Mouse (Mus musculus): ENCODE measurements at regions not wholly inside any gene's neighbourhood (a gene's known extent, or its start where the extent isn't known, plus 50 kb on each side); places are given as distances from the start of the nearest gene placed in this dataset.

GRCm38 (mm10) chr1:137636947-137637346, 538.6 kb downstream of the Ptprc start:
- no peak for DNase-seq (ENCODE audit: low spot score in 2 of 2)

- DNase-seq (ENCODE audit: low spot score in 2 of 2), result no peak
These were observed 539.1 kb downstream of the Ptprc start for GRCm38 (mm10) chr1:137636321-137636944.

- no peak for DNase-seq (ENCODE audit: low spot score in 2 of 2)
These were observed 539.7 kb downstream of the Ptprc start for GRCm38 (mm10) chr1:137635781-137636180.

- no peak for DNase-seq (ENCODE audit: low spot score in 2 of 2)
These were observed 544.0 kb downstream of the Ptprc start for GRCm38 (mm10) chr1:137631546-137631945.

GRCm38 (mm10) chr1:137620672-137621071, 554.8 kb downstream of the Ptprc start:
- DNase-seq (ENCODE audit: low spot score in 2 of 2), result no peak

GRCm38 (mm10) chr1:137618231-137618630, 557.3 kb downstream of the Ptprc start:
- no peak for DNase-seq (ENCODE audit: low spot score in 2 of 2)

- DNase-seq (ENCODE audit: low spot score in 2 of 2), result no peak
These were observed 558.0 kb downstream of the Ptprc start for GRCm38 (mm10) chr1:137617513-137617912.

GRCm38 (mm10) chr1:137606716-137607115, 568.8 kb downstream of the Ptprc start:
- DNase-seq (ENCODE audit: low spot score in 2 of 2), result no peak

- DNase-seq (ENCODE audit: low spot score in 2 of 2), result no peak
These were observed 569.4 kb downstream of the Ptprc start for GRCm38 (mm10) chr1:137605890-137606663.

GRCm38 (mm10) chr1:137593732-137594131, 581.8 kb downstream of the Ptprc start:
- DNase-seq (ENCODE audit: low spot score in 2 of 2), result no peak

GRCm38 (mm10) chr1:137591891-137592290, 583.6 kb downstream of the Ptprc start:
- DNase-seq (ENCODE audit: low spot score in 2 of 2), result no peak

- no peak for DNase-seq (ENCODE audit: low spot score in 2 of 2)
These were observed 584.2 kb downstream of the Ptprc start for GRCm38 (mm10) chr1:137591295-137591694.

GRCm38 (mm10) chr1:137588304-137589300, 586.9 kb downstream of the Ptprc start:
- no peak for DNase-seq (ENCODE audit: low spot score in 2 of 2)

GRCm38 (mm10) chr1:137587481-137588228, 587.9 kb downstream of the Ptprc start:
- no peak for DNase-seq (ENCODE audit: low spot score in 2 of 2)

- no peak for DNase-seq (ENCODE audit: low spot score in 2 of 2)
These were observed 590.8 kb downstream of the Ptprc start for GRCm38 (mm10) chr1:137584696-137585095.

GRCm38 (mm10) chr1:137584104-137584675, 591.3 kb downstream of the Ptprc start:
- no peak for DNase-seq (ENCODE audit: low spot score in 2 of 2)

GRCm38 (mm10) chr1:137577639-137578038, 597.9 kb downstream of the Ptprc start:
- DNase-seq (ENCODE audit: low spot score in 2 of 2), result no peak

- DNase-seq (ENCODE audit: low spot score in 2 of 2), result no peak
These were observed 599.3 kb downstream of the Ptprc start for GRCm38 (mm10) chr1:137576174-137576573.

- DNase-seq (ENCODE audit: low spot score in 2 of 2), result no peak
These were observed 600.1 kb downstream of the Ptprc start for GRCm38 (mm10) chr1:137575380-137575779.

- no peak for DNase-seq (ENCODE audit: low spot score in 2 of 2)
These were observed 603.3 kb downstream of the Ptprc start for GRCm38 (mm10) chr1:137571905-137572865.
